Mouse (Mus musculus) midbrain, postnatal 0 days (tissue): ENCODE data around the gene Bcdin3d. TPM values are rescaled to one million over a fixed set of nuclear protein-coding genes. Genes with fewer than 3 reads are reported as not detected.

Experiments
- ATAC-seq: fragments of 200-750 bp; cut with Nextera tagmentation; 2 replicates; pipeline ENCODE4 v1.8.0; 2017; ENCODE audit warnings: moderate number of reproducible peaks, mild to moderate bottlenecking, moderate TSS enrichment, moderate library complexity; ENCODE audit not compliant: low FRiP score
- DNase-seq: peaks from one replicate; pipeline ENCODE4 v3.0.0-alpha.2; 2015; ENCODE audit warnings: low spot score
- H3K27ac ChIP-seq: fragments of 300-500 bp; sonication (generic); 2 replicates; pipeline ENCODE4 v1.5.1; 2014; ENCODE audit warnings: low read depth, mild to moderate bottlenecking, low read length, mixed read lengths
- H3K27me3 ChIP-seq: fragments of 300-500 bp; sonication (generic); 2 replicates; pipeline ENCODE4 v1.6.1; 2014; ENCODE audit warnings: low read length, control low read depth, mixed read lengths; ENCODE audit not compliant: insufficient read depth
- H3K36me3 ChIP-seq: fragments of 300-500 bp; sonication (generic); 2 replicates; pipeline ENCODE4 v1.6.1; 2014; ENCODE audit warnings: low read length, control low read depth, mixed read lengths; ENCODE audit not compliant: insufficient read depth
- H3K4me1 ChIP-seq: fragments of 300-500 bp; sonication (generic); 2 replicates; pipeline ENCODE4 v1.6.1; 2014; ENCODE audit warnings: mild to moderate bottlenecking, control low read depth, antibody characterized with exemption, low read length, mixed read lengths; ENCODE audit not compliant: insufficient read depth
- H3K4me2 ChIP-seq: fragments of 300-500 bp; sonication (generic); 2 replicates; pipeline ENCODE4 v1.6.1; 2014; ENCODE audit warnings: low read depth, mild to moderate bottlenecking, low read length, mixed read lengths; ENCODE audit not compliant: poor library complexity, severe bottlenecking
- H3K4me3 ChIP-seq: fragments of 300-500 bp; sonication (generic); 2 replicates; pipeline ENCODE4 v1.5.1; 2014; ENCODE audit warnings: low read depth, mild to moderate bottlenecking, low read length, moderate library complexity
- H3K9ac ChIP-seq: fragments of 300-500 bp; sonication (generic); replicated peaks from 2 replicates; pipeline ENCODE4 v1.6.1; 2014; ENCODE audit warnings: mild to moderate bottlenecking, low read length, moderate library complexity, mixed read lengths; ENCODE audit not compliant: poor library complexity, severe bottlenecking
- H3K9me3 ChIP-seq: fragments of 300-500 bp; sonication (generic); 2 replicates; pipeline ENCODE4 v1.6.1; 2016; ENCODE audit warnings: low read length, control low read depth
- CTCF ChIP-seq: IDR thresholded peaks from 2 replicates; pipeline ENCODE4 v1.5.1; 2016; ENCODE audit warnings: antibody characterized with exemption, mild to moderate bottlenecking
- WGBS: fragments of 180-500 bp; shearing (Covaris S2); extraction: QIAGEN DNeasy Blood & Tissue Kit; methylation state at CpG from one replicate; pipeline ENCODE4 v1.1.7; 2014; 5-methylcytosine and 5-hydroxymethylcytosine counted together
- polyA plus RNA-seq: library from polyadenylated mRNA; unstranded; fragments of >200 nt; fragmentation: Nextera tagmentation; extraction: Ambion mirVana; gene quantifications from 2 replicates; pipeline ENCODE4 v1.2.1, GENCODE M21; 2015
- total RNA-seq: library from RNA; depleted of rRNA; stranded (reverse); fragments of >200 nt; gene quantifications from 2 replicates; pipeline ENCODE4 v1.2.3, GENCODE M21; 2014

The Bcdin3d gene
- total and polyA plus RNA-seq, 2 experiments from 2014 or later = 11.7 to 14.6 TPM

- ATAC-seq = peak; percentile 94
Observed at GRCm38 (mm10) chr15:99457606-99458401, 16.7 kb downstream of the Bcdin3d start, which contains the start of gene Nckap5l. Nckap5l (minus strand) TSS chr15:99457748.

GRCm38 (mm10) chr15:99456963-99457605 lies 17.4 kb downstream of the Bcdin3d start:
- TF ChIP-seq CTCF = no peak
- ATAC-seq = peak; percentile 77
- DNase-seq = peak; percentile 66
- H3K4me1 ChIP-seq = peaks cover 12% of the 10 kb centered on the region
- peak overlapping the region; percentile 83 for H3K4me2 ChIP-seq
- no peaks in the 10 kb centered on the region for H3K36me3 ChIP-seq
- H3K9ac ChIP-seq = peak overlapping the region; percentile 65
- peak overlapping the region; percentile 86 for H3K27ac ChIP-seq
- no peaks in the 10 kb centered on the region for H3K9me3 ChIP-seq
- peak overlapping the region; percentile 79 for H3K4me3 ChIP-seq
- H3K27me3 ChIP-seq = no peaks in the 10 kb centered on the region
- WGBS = under 1% methylated on average over 33 of the region's 43 CpGs

More at GRCm38 (mm10) chr15:99457606-99458401, 16.7 kb downstream of the Bcdin3d start, which contains the start of gene Nckap5l:
- peak within 1 kb of the TSS; percentile 79 for H3K4me3 ChIP-seq
- H3K4me1 ChIP-seq = peaks cover 12% of the 10 kb centered on the region
- TF ChIP-seq CTCF = no peak
- under 1% methylated on average over 45 of the region's 45 CpGs for WGBS
- H3K27me3 ChIP-seq = no peaks in the 10 kb centered on the region
- H3K9ac ChIP-seq = peak within 1 kb of the TSS; percentile 65
- peak; percentile 94 for DNase-seq
- no peaks in the 10 kb centered on the region for H3K36me3 ChIP-seq
- no peaks in the 10 kb centered on the region for H3K9me3 ChIP-seq
- peak within 1 kb of the TSS; percentile 86 for H3K27ac ChIP-seq
- peak within 1 kb of the TSS; percentile 83 for H3K4me2 ChIP-seq

GRCm38 (mm10) chr15:99456338-99456962 lies 18.1 kb downstream of the Bcdin3d start:
- ATAC-seq = no peak

GRCm38 (mm10) chr15:99455415-99455814 lies 19.1 kb downstream of the Bcdin3d start:
- 78% methylated on average over 3 of the region's 3 CpGs for WGBS
- H3K27me3 ChIP-seq = no peaks in the 10 kb centered on the region
- no peak overlapping the region for H3K4me2 ChIP-seq
- no peak overlapping the region; the same call in 1 of the 2 replicates for H3K9ac ChIP-seq
- no peak overlapping the region for H3K4me3 ChIP-seq
- H3K9me3 ChIP-seq = no peaks in the 10 kb centered on the region
- TF ChIP-seq CTCF = no peak
- ATAC-seq (no peak), DNase-seq (no peak)
- no peak overlapping the region for H3K27ac ChIP-seq
- H3K36me3 ChIP-seq = no peaks in the 10 kb centered on the region
- H3K4me1 ChIP-seq = peaks cover 12% of the 10 kb centered on the region

More at GRCm38 (mm10) chr15:99456338-99456962, 18.1 kb downstream of the Bcdin3d start:
- Histone ChIP-seq H3K9ac (peak overlapping the region; percentile 65), H3K4me1 (peaks cover 12% of the 10 kb centered on the region), H3K9me3 (no peaks in the 10 kb centered on the region), H3K4me3 (peak overlapping the region; percentile 79), H3K27me3 (no peaks in the 10 kb centered on the region), H3K4me2 (peak overlapping the region; percentile 83), H3K27ac (peak overlapping the region; percentile 86), H3K36me3 (no peaks in the 10 kb centered on the region)
- DNase-seq = peak; percentile 51
- WGBS = 8% methylated on average over 7 of the region's 7 CpGs
- no peak for TF ChIP-seq CTCF

- Histone ChIP-seq H3K4me1 (peaks cover 12% of the 10 kb centered on the region), H3K9ac (no peak overlapping the region), H3K4me2 (no peak overlapping the region), H3K27ac (no peak overlapping the region), H3K9me3 (no peaks in the 10 kb centered on the region), H3K4me3 (no peak overlapping the region), H3K27me3 (no peaks in the 10 kb centered on the region), H3K36me3 (no peaks in the 10 kb centered on the region)
- 67% methylated on average over 7 of the region's 7 CpGs for WGBS
- no peak for ATAC-seq
- no peak for DNase-seq
- no peak for TF ChIP-seq CTCF
Observed at GRCm38 (mm10) chr15:99454585-99455279, 19.8 kb downstream of the Bcdin3d start.
